Mouse (Mus musculus) embryonic facial prominence, embryonic 11.5 days (tissue): ENCODE data around the gene Snrnp25. TPM values are rescaled to one million over a fixed set of nuclear protein-coding genes. Genes with fewer than 3 reads are reported as not detected.
A peak's percentile ranks its signal among the peaks of the same experiment; 100 is the strongest.
"Not testable (repeated sequence)": the region's sequence is repeated elsewhere in the genome, so short reads cannot be mapped to it uniquely, and the experiment has no call there.

Experiments used
- ATAC-seq: fragments of 200-750 bp; cut with Nextera tagmentation; replicated peaks from 2 replicates; pipeline ENCODE4 v1.8.0; 2017; ENCODE audit warnings: low read depth; ENCODE audit not compliant: insufficient number of reproducible peaks, low FRiP score, low TSS enrichment
- DNase-seq: peaks from one replicate; pipeline ENCODE4 v3.0.0-alpha.2; 2015; ENCODE audit warnings: low spot score
- H3K27ac ChIP-seq: fragments of 300-500 bp; sonication (generic); replicated peaks from 2 replicates; pipeline ENCODE4 v1.5.1; 2014; ENCODE audit warnings: mild to moderate bottlenecking, low read depth, low read length, control low read depth
- H3K27me3 ChIP-seq: fragments of 300-500 bp; sonication (generic); 2 replicates; pipeline ENCODE4 v1.6.1; 2014; ENCODE audit warnings: mild to moderate bottlenecking, low read length, moderate library complexity, mixed read lengths; ENCODE audit not compliant: control insufficient read depth, insufficient read depth
- H3K36me3 ChIP-seq: fragments of 300-500 bp; sonication (generic); replicated peaks from 2 replicates; pipeline ENCODE4 v1.6.1; 2014; ENCODE audit warnings: low read depth, mild to moderate bottlenecking, low read length, moderate library complexity, mixed read lengths; ENCODE audit not compliant: control insufficient read depth, insufficient read depth
- H3K4me1 ChIP-seq: fragments of 300-500 bp; sonication (generic); 2 replicates; pipeline ENCODE4 v1.6.1; 2014; ENCODE audit warnings: low read length, mixed read lengths; ENCODE audit not compliant: control insufficient read depth, insufficient read depth
- H3K4me2 ChIP-seq: fragments of 300-500 bp; sonication (generic); 2 replicates; pipeline ENCODE4 v1.6.1; 2014; ENCODE audit warnings: low read depth, mild to moderate bottlenecking, control low read depth, low read length, moderate library complexity
- H3K4me3 ChIP-seq: fragments of 300-500 bp; sonication (generic); 2 replicates; pipeline ENCODE4 v1.5.1; 2014; ENCODE audit warnings: low read depth, low read length, control low read depth
- H3K9ac ChIP-seq: fragments of 300-500 bp; sonication (generic); replicated peaks from 2 replicates; pipeline ENCODE4 v1.6.1; 2014; ENCODE audit warnings: mild to moderate bottlenecking, control low read depth, low read length
- H3K9me3 ChIP-seq: fragments of 300-500 bp; sonication (generic); replicated peaks from 2 replicates; pipeline ENCODE4 v1.6.1; 2016; ENCODE audit warnings: mild to moderate bottlenecking, low read length, inconsistent platforms, mixed read lengths; ENCODE audit not compliant: control insufficient read depth
- WGBS: fragments of 180-500 bp; shearing (Covaris S2); extraction: QIAGEN DNeasy Blood & Tissue Kit; methylation state at CpG from one replicate; pipeline ENCODE4 v1.1.7; 2014; 5-methylcytosine and 5-hydroxymethylcytosine counted together
- polyA plus RNA-seq: library from polyadenylated mRNA; unstranded; fragments of >200 nt; fragmentation: Nextera tagmentation; extraction: Ambion mirVana; gene quantifications from 2 replicates; pipeline ENCODE4 v1.2.1, GENCODE M21; 2014

Gene Snrnp25
- polyA plus RNA-seq, 1 experiment from 2014 or later = 91.8 TPM

DNA sequence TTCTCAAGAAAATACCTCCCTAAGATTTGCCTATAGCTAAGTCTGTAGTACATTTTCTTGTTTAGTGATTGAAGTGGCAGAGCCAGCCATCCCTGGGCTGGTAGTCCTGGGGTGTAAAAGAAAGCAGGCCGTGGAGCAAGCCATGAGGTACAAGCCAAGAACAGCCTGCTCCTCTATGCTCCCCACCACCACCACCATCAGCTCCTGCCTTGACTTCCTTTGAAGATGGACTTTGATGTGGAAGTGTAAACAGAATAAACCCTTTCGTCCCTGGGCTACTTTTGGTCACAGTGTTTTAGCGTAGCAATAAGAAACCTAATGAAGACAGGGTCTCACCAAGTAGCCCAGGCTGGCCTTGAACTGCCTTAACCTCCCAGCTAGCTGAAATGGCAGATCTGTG lies 7.4 kb upstream of the Snrnp25 start:
- Histone ChIP-seq H3K4me2 (no peak overlapping the region), H3K4me1 (no peaks in the 10 kb centered on the region; the same call in 1 of the 2 replicates), H3K4me3 (no peak overlapping the region), H3K9ac (no peak overlapping the region), H3K27me3 (no peaks in the 10 kb centered on the region), H3K36me3 (no peaks in the 10 kb centered on the region), H3K9me3 (no peaks in the 10 kb centered on the region), H3K27ac (no peak overlapping the region)
- DNase-seq (no peak), ATAC-seq (no peak)
- WGBS = 57% methylated on average over 3 of the region's 3 CpGs

DNA sequence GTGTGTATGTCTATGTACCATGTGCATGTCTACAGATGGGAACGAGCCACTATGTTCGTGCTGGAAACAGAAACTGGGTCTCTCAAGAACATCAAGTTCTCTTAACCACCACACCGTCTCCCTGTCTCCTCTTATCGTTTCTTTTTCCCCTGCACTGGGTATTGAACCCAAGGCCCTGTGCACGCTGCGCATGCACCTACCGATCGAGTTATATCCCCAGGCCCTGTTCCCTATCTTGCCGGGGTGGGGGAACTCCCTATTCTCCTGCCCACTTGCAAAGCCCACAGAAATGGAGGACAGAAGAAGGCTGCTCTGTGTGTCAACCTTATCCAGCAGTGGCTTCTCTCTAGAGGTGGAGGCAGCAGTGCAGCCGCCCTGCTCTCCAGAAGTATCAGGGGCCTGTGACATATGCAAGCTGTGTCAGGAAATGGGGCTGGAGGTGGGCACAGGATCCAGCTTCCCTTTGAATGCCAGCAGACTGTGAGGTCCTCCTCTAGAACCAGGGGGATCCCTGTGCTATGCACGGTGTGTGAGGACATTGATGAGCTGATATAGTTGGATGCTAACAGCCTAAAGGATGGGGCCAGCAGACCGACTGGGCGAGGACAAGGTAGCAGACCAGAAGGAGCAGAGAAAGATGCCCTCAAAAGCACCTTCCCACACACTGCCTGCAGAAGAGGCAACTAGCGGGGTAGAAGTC lies 6.8 kb upstream of the Snrnp25 start:
- no peak overlapping the region for H3K27ac ChIP-seq

DNA sequence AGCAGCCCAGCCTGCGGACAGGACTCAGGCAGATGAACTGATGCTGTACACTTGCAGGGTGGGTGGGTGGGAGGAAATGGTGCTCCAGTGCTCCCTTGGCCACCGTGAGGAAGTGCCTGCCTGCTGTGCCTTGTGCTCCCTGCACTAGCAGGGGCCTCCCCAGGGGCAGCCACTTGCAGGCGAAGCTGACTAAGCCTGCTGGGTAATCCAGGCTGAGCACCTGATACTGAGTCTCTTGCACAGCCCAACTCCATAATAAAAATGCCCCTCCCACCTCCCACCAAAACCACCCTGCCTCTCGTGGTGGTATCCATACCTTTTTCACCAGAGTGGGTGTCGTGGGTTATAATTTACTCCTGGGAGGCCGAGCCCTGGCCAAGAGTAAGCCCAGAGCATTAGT lies 6.0 kb upstream of the Snrnp25 start:
- ATAC-seq (no peak), DNase-seq (no peak)
- Histone ChIP-seq H3K9me3 (no peaks in the 10 kb centered on the region), H3K27me3 (no peaks in the 10 kb centered on the region), H3K4me1 (no peaks in the 10 kb centered on the region), H3K4me3 (no peak overlapping the region), H3K27ac (no peak overlapping the region), H3K9ac (no peak overlapping the region), H3K4me2 (no peak overlapping the region), H3K36me3 (no peaks in the 10 kb centered on the region)
- 37% methylated on average over 5 of the region's 6 CpGs for WGBS

More for the DNA sequence above, 6.8 kb upstream of the Snrnp25 start:
- Histone ChIP-seq H3K27me3 (no peaks in the 10 kb centered on the region), H3K9ac (no peak overlapping the region), H3K4me1 (no peaks in the 10 kb centered on the region; the same call in 1 of the 2 replicates), H3K36me3 (no peaks in the 10 kb centered on the region), H3K4me2 (no peak overlapping the region), H3K9me3 (no peaks in the 10 kb centered on the region), H3K4me3 (no peak overlapping the region)
- WGBS = 66% methylated on average over 14 of the region's 14 CpGs
- DNase-seq (no peak), ATAC-seq (0 out of 2 replicates have a peak, but pooled peaks have one; percentile 31)

DNA sequence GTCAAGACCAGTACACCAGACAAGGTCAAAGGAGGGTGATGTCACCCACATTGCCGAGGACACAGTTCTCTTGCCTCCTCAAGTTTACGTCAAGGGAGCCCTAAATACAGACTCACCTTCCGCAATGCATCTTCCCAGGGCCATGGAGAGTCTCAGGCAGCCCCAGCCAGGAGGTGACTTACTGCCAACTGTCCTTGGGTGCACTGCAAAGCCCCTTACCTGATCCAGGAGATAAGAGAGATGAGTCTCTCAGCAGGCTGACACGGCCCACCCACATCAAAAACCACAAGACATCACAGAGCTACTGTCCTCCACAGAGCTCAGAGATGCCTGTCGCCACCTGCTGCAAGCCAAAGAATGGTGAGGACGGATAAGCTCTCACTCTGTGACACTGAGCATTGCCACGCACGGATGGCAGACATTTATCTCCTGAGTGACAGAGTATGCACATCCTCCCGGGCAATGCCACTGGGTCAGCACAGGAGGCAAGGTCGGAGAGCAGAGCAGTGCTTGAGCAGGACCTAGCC lies 5.1 kb upstream of the Snrnp25 start, which contains the start of gene Il9r:
TSS of gene Il9r (minus strand) at position 205 of the 527 bp plus-strand sequence.
- Histone ChIP-seq H3K27ac (no peak within 1 kb of the TSS), H3K4me1 (no peaks in the 10 kb centered on the region), H3K36me3 (no peaks in the 10 kb centered on the region), H3K9me3 (no peaks in the 10 kb centered on the region), H3K27me3 (no peaks in the 10 kb centered on the region), H3K9ac (no peak within 1 kb of the TSS), H3K4me3 (no peak within 1 kb of the TSS), H3K4me2 (no peak within 1 kb of the TSS)
- ATAC-seq = no peak
- WGBS = 76% methylated on average over 10 of the region's 10 CpGs
- no peak for DNase-seq

DNA sequence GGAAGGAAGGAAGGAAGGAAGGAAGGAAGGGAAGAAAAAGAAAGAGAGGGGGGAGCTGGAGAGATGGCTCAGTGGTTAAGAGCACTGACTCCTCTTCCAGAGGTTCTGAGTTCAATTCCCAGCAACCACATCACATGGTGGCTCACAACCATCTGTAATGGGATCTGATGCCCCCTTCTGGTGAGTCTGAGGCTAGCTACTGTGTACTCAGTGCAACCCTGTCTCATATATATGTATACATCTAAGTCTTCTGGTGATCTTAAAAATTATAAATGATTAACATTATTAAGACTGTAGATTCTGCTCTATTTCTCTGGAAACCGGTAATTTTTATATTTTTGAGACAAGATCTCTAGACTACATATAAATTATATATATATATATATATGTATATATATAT lies 4.2 kb upstream of the Snrnp25 start:
- not testable (repeated sequence) for H3K36me3 ChIP-seq, H3K4me3 ChIP-seq, H3K9ac ChIP-seq, H3K4me2 ChIP-seq, H3K9me3 ChIP-seq, H3K4me1 ChIP-seq, H3K27me3 ChIP-seq, DNase-seq, H3K27ac ChIP-seq, ATAC-seq
- 52% methylated on average over 1 of the region's 1 CpGs for WGBS

DNA sequence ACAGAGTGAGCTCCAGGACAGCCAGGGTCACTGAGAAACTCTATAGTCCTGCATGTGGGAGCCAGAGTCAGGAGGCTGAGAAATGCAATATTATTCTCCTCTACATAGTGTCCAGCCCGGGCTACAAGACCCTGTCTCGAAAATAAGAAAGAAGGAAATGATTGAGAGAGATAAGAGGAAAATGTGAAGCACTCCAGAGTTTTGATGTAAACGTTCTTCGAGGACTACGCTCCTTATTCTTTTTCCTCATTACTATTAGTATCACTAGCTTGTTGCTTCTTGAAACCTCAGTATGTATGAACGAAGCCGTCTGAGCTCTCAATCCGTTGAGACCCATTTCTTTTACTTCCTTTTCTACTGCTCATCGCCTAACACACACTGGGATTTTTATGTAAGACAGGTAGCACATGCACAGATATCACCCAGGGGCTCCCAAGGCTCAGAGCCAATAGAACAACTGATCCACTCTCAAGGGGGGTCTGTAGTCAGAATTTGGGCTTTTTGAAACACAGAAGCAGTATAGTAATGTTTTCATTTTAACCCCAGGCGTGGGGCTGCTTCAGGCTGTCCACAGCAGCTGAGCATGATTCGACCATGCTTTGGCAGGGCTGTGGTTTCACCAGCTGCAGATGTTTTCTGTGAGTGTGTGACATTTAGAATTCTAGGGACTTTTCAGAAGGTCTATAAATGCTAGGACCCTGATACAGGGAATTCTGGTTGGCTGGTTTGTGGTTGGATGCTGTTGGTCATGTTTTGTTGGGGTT lies 3.1 kb upstream of the Snrnp25 start:
- H3K27me3 ChIP-seq = no peaks in the 10 kb centered on the region
- H3K27ac ChIP-seq = no peak overlapping the region
- H3K4me1 ChIP-seq = no peaks in the 10 kb centered on the region
- ATAC-seq (no peak), DNase-seq (no peak)
- no peaks in the 10 kb centered on the region for H3K36me3 ChIP-seq
- H3K9ac ChIP-seq = no peak overlapping the region
- H3K4me2 ChIP-seq = no peak overlapping the region
- 77% methylated on average over 11 of the region's 11 CpGs for WGBS
- no peaks in the 10 kb centered on the region for H3K9me3 ChIP-seq
- H3K4me3 ChIP-seq = no peak overlapping the region

DNA sequence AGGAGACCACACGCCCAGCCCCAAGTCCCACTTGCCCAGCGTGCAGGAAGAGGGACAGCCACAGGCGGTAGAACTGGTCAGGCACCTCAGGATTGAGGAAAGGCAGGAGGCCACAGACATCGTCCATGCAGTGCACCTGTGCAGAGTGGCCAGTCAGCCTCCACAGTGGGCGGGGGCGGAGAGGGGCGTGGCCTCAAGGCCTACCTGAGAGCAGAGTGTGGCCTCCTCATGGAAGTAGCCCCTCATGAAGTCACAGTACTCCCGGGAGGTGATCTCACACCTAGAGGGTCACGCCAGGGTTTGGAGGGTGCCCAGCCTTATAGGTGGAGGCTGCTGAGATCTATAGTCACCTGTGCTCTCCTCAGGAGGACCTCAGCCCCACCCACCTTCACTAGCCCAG lies 5.4 kb downstream of the Snrnp25 start:
- Histone ChIP-seq H3K9ac (no peak overlapping the region), H3K36me3 (peaks cover 14% of the 10 kb centered on the region), H3K9me3 (no peaks in the 10 kb centered on the region), H3K4me3 (no peak overlapping the region), H3K4me2 (no peak overlapping the region), H3K27me3 (no peaks in the 10 kb centered on the region), H3K4me1 (no peaks in the 10 kb centered on the region), H3K27ac (no peak overlapping the region)
- 86% methylated on average over 9 of the region's 9 CpGs for WGBS
- DNase-seq (no peak), ATAC-seq (no peak)
